Mouse (Mus musculus): ENCODE measurements around the gene 1700013F07Rik. TPM values are rescaled to one million over a fixed set of nuclear protein-coding genes. Genes with fewer than 3 reads are reported as not detected.
"Not testable (repeated sequence)": the region's sequence is repeated elsewhere in the genome, so short reads cannot be mapped to it uniquely, and the experiment has no call there.

1700013F07Rik gene
- polyA plus RNA-seq, 1 experiment = not detected

DNA sequence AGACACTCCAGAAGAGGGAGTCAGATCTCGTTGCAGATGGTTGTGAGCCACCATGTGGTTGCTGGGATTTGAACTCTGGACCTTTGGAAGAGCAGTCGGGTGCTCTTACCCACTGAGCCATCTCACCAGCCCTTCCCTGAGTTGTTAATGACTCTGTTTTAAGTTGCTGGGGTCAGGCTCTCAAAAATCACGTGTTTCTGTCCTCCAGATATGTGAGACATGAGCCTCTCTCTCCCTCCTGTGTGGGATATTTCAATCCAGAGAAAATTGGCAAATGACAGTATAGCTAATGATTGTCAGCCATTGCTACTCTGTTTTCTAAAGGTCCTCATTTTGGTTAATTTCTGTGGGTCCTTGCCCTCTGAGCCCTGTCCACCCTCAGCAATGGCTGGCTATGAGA, 35.7 kb downstream of the 1700013F07Rik start:
- H3K4me1 ChIP-seq (ENCODE audit: control insufficient read depth, insufficient read depth, insufficient read length, low read length); H3K4me3 ChIP-seq (ENCODE audit: insufficient read depth, low read depth, low read length); H3K27ac ChIP-seq (replicated peaks; ENCODE audit: low read depth, low read length): not testable (repeated sequence)

DNA sequence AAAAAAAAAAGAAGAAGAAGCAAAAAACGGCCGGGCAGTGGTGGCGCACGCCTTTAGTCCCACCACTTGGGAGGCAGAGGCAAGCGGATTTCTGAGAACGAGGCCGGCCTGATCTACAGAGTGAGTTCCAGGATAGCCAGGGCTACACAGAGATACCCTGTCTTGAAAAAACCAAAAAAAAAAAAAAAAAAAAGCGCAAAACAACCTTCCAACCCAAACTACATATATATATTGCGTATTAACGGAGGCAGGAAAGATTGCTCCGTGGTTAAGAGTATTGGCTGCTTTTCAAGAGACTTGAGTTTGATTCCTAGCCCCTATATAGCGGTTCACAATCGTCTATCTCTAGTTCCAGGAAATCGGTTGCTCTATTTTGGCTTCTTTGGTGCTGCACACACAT, 36.9 kb downstream of the 1700013F07Rik start:
- Histone ChIP-seq H3K4me1 (ENCODE audit: control insufficient read depth, insufficient read depth, insufficient read length, low read length) (no peaks in the 10 kb centered on the region), H3K27ac (replicated peaks; ENCODE audit: low read depth, low read length) (no peak overlapping the region), H3K4me3 (ENCODE audit: insufficient read depth, low read depth, low read length) (no peak overlapping the region)

DNA sequence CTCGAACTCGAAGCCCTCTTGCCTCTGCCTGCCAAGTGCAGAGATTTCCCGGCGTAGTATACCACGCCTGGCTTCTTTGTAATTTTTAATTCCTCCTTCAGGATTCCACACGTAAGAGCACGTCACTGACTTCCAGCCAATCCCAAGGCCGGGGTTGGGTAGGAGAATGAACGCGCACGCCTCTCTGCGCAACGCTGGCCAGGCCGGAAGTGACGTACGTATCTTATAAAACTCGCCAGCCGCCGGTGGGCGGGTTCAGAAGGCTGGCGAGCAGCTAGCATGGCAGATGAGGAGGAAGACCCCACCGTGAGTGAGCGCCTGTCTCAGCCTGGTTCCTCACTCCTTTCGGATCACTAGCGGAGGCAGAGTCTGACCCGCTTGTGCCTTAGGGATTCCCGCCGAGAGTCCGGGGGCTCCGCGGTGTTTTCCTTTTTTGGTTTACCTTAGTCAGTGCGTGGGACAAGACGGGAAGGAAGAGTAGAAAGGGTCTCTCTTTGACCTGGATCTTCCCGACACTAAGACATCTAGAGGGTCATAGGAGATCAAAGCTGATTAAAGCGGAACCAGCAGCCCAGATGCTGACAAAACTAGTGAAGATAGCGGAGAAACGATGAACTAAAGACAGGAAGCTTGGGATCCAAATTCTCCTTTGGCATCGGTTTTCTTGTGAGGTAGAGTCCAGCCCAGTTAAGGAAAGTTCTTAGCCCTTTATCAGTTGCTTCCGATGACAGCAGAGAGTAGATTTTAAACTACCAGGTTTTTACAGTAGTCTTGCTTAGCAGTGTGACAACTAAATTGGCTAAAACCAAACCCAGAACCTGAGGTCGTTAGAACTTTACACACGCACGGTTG, 37.7 kb downstream of the 1700013F07Rik start, which contains the start of gene Taf13:
TSS of gene Taf13 (plus strand) at position 256 of the 852 bp plus-strand sequence.
- Histone ChIP-seq H3K27ac (replicated peaks; ENCODE audit: low read depth, low read length) (peak within 1 kb of the TSS; percentile 80), H3K4me1 (ENCODE audit: control insufficient read depth, insufficient read depth, insufficient read length, low read length) (no peaks in the 10 kb centered on the region), H3K4me3 (ENCODE audit: insufficient read depth, low read depth, low read length) (peak within 1 kb of the TSS; percentile 70)

DNA sequence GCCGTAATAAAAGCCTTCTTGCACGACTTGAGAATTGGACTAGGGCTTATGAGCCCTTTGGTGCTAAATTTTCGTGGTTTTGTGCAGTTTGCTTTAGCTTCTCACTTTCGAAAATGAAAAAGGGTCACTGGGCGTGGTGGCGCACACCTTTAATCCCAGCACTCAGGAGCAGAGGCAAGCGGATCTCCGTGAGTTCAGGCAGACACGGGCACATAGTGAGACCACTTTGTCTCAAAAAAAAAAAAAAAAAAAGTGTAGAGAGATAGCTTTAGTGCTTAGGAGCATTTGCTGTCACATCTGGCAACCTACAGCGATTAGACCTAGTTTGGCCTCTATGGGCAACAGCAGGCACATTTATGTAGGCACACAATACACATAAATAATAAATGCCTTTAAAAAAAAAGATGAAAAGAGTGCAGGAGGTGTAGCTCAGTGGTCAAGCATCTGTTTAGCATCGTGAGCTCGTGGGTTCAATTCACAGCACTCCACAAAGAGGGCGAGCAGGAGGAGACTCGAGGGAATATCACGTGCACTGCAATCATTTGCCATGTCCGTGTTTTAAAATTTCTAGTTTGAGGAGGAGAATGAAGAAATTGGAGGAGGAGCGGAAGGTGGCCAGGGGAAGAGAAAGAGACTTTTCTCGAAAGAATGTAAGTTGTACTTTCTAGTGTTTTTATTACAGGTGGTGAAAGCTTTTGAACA, 38.5 kb downstream of the 1700013F07Rik start:
- H3K4me1 ChIP-seq (ENCODE audit: control insufficient read depth, insufficient read depth, insufficient read length, low read length) = no peaks in the 10 kb centered on the region
- H3K27ac ChIP-seq (replicated peaks; ENCODE audit: low read depth, low read length) = no peak overlapping the region
- H3K4me3 ChIP-seq (ENCODE audit: insufficient read depth, low read depth, low read length) = peak overlapping the region; percentile 70

DNA sequence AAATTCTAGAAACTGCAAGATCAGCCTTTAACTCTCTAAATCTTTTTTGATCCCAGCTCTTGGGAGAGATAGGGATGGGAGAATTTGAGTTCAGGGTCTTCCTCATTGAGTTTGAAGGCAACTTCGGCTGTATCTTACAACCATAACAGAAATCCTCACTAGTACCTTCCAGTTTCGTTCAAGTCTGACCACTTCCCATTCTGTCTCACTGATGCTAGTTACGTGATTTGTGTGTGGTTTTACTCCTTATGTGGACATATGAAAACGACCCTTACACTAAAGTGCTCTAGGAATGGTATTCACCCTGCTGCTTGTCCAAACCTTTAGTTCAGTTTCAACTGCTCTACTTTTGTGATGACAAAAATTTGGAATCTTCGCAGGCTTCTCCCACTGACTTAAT, 40.1 kb downstream of the 1700013F07Rik start:
- Histone ChIP-seq H3K4me3 (ENCODE audit: insufficient read depth, low read depth, low read length) (no peak overlapping the region), H3K27ac (replicated peaks; ENCODE audit: low read depth, low read length) (no peak overlapping the region), H3K4me1 (ENCODE audit: control insufficient read depth, insufficient read depth, insufficient read length, low read length) (no peaks in the 10 kb centered on the region)

DNA sequence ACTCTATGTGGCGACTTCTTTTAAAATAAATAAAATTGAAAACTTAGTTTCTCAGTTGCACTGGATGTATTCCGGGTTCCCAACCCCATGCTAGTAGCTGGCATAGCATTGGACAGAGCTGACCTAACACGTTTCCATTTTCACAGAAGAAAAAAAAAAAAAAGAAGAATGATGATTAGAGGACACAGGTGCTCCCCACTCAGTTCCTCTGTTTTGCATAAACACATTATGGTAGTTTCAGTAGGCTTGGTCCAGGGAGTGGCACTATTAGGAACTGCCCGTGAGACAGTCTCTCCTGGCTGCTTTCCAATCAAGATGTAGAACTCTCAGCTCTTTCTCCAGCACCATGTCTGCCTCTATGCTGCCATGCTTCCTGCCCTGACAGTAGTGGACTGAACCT, 50.6 kb downstream of the 1700013F07Rik start:
- no peak overlapping the region for H3K4me3 ChIP-seq (ENCODE audit: insufficient read depth, low read depth, low read length)
- no peaks in the 10 kb centered on the region for H3K4me1 ChIP-seq (ENCODE audit: control insufficient read depth, insufficient read depth, insufficient read length, low read length)
- no peak overlapping the region for H3K27ac ChIP-seq (replicated peaks; ENCODE audit: low read depth, low read length)

DNA sequence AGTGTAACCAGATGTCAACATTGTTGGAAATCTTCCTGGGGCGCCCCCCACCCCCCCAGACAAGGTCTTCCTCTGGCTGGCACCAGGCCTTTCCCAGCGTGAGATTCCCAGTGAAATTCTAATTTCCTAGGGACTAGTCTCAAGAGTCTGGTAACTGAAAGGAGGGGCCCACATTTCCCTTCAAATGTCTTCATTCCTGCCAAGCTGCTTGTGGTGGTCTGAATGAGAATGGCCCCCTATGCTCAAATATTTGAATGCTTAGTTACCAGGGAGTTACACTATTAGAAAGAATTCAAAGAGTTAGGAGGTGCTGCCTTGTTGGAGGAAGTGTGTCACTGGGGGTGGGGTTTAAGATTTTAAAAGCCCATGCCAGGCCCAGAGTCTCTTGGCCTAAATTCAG, 54.5 kb downstream of the 1700013F07Rik start:
- Histone ChIP-seq H3K27ac (replicated peaks; ENCODE audit: low read depth, low read length) (no peak overlapping the region), H3K4me3 (ENCODE audit: insufficient read depth, low read depth, low read length) (no peak overlapping the region), H3K4me1 (ENCODE audit: control insufficient read depth, insufficient read depth, insufficient read length, low read length) (no peaks in the 10 kb centered on the region)

DNA sequence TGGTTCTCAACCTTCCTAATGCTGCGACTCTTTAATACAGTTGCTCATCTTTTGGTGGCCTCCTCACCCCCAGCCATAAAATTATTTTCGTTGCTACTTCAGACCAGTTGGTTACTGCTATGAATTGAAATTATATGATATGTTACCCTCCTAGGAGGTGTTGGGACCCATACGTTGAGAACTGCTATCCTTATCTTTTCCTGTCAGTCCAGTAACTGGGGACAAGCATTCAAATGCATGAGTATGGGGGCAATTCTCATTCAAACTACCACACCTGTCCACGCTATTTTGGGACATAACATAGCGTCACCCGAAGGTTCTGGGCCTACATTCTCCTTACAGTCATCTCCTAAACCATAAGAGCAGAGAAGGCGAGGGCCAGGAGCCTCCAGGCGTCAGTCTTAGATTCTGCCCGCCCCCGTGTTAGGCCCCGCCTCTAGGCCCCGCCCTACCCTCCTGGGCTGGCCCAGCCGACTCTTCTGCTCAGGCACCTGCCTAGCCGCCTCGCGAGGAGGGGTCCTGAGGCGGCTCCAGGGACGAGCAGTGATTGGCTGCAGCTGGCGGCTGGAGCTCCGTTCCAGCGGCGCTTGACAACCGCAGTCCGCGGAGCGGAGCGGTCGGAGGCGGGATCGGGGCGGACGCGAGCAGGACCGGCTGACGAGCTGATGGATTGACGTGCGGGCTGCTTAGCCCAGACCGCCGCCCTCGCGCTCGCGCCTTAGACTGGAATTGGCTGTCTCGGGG, 57.0 kb downstream of the 1700013F07Rik start, which contains the start of gene Wdr47:
TSS of gene Wdr47 (plus strand) at position 494 of the 744 bp plus-strand sequence.
- Histone ChIP-seq H3K27ac (replicated peaks; ENCODE audit: low read depth, low read length) (no peak within 1 kb of the TSS), H3K4me1 (ENCODE audit: control insufficient read depth, insufficient read depth, insufficient read length, low read length) (no peaks in the 10 kb centered on the region), H3K4me3 (ENCODE audit: insufficient read depth, low read depth, low read length) (peak within 1 kb of the TSS; percentile 90)

DNA sequence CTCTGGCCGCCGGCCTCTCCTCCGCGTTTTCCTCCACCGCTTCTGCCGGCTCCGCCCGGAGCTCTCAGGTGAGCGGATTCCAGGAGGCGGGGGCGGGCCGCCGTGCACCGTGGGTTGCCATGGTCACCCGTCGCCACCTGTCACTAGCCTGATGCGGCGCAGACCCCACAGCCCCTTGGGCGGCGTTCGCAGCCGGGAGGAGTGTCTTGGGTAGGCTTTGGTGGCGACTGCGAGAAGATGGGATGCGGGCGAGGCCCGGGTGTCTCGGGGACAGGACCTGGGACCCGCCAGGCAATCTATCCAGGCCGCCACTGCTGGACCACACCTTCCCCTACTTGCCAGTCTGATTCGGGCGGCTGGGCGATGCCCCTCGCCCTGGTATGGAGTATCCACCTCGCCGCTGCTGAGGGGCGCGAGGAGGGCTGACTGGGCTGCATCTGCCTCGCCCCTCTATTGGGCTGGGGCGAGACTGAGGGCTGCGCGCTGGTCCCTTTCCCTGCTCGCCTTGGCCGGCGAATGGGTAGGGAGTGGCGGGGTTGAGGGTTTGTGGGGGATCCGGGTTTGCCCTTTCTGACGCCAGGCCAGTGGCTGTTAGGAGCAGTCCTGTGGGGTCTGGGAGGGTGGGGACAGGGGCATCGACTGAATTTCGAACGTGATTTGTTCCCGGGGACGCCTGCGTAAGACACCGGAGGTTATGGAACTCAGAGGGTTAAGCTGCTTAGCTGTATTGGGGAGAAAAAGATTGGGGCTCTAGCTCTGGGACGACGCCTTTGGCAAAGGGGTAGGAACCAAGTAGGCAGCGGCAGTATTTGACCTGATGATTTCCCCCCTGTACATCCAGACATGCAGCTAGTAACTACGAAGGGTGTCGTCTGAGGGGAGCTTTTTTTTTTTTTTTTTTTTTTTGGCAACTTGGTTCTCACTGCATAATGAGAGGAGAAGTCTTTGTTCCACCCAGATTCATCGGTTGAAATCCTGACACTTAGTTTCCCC, 57.9 kb downstream of the 1700013F07Rik start:
- Histone ChIP-seq H3K4me3 (ENCODE audit: insufficient read depth, low read depth, low read length) (peak overlapping the region; percentile 90), H3K27ac (replicated peaks; ENCODE audit: low read depth, low read length) (no peak overlapping the region), H3K4me1 (ENCODE audit: control insufficient read depth, insufficient read depth, insufficient read length, low read length) (no peaks in the 10 kb centered on the region)

Other genes starting within 250 kb of the 1700013F07Rik start
- not detected in 2 replicates for gene Mybphl, start 169.2 kb upstream of the 1700013F07Rik start, polyA plus RNA-seq (2012; ENCODE audit: insufficient read depth, insufficient read length, missing spikeins)
- not detected in 2 replicates for gene Psrc1, start 150.3 kb upstream of the 1700013F07Rik start, polyA plus RNA-seq (2012; ENCODE audit: insufficient read depth, insufficient read length, missing spikeins)
- 2.4 and 4.0 TPM in 2 replicates for gene Celsr2, start 118.6 kb upstream of the 1700013F07Rik start, polyA plus RNA-seq (2012; ENCODE audit: insufficient read depth, insufficient read length, missing spikeins)
- gene Sars, start 88.9 kb upstream of the 1700013F07Rik start, polyA plus RNA-seq (2012; ENCODE audit: insufficient read depth, insufficient read length, missing spikeins) = 87.8 and 101 TPM in 2 replicates
- gene 5330417C22Rik, start 2.4 kb downstream of the 1700013F07Rik start, polyA plus RNA-seq (2012; ENCODE audit: insufficient read depth, insufficient read length, missing spikeins) = not detected in 2 replicates
- gene Tmem167b, start 28.3 kb downstream of the 1700013F07Rik start, polyA plus RNA-seq (2012; ENCODE audit: insufficient read depth, insufficient read length, missing spikeins) = 24.1 and 27.7 TPM in 2 replicates
- 23.7 and 42.7 TPM in 2 replicates for gene Taf13, start 37.5 kb downstream of the 1700013F07Rik start, polyA plus RNA-seq (2012; ENCODE audit: insufficient read depth, insufficient read length, missing spikeins)
- 4.5 and 5.3 TPM in 2 replicates for gene Wdr47, start 57.1 kb downstream of the 1700013F07Rik start, polyA plus RNA-seq (2012; ENCODE audit: insufficient read depth, insufficient read length, missing spikeins)
- 16.9 and 18.6 TPM in 2 replicates for gene Clcc1, start 119.8 kb downstream of the 1700013F07Rik start, polyA plus RNA-seq (2012; ENCODE audit: insufficient read depth, insufficient read length, missing spikeins)
- 0.54 and 0.83 TPM in 2 replicates for gene Gpsm2, start 188.2 kb downstream of the 1700013F07Rik start, polyA plus RNA-seq (2012; ENCODE audit: insufficient read depth, insufficient read length, missing spikeins)
- not detected in 2 replicates for gene Aknad1, start 205.5 kb downstream of the 1700013F07Rik start, polyA plus RNA-seq (2012; ENCODE audit: insufficient read depth, insufficient read length, missing spikeins)